Mouse (Mus musculus): ENCODE data around the gene Eif4g3. TPM values are rescaled to one million over a fixed set of nuclear protein-coding genes. Genes with fewer than 3 reads are reported as not detected.
A peak's percentile ranks its signal among the peaks of the same experiment; 100 is the strongest.

Gene Eif4g3
- polyA plus RNA-seq, 2 experiments from 2014 or later = 42.5 to 49.0 TPM

DNA sequence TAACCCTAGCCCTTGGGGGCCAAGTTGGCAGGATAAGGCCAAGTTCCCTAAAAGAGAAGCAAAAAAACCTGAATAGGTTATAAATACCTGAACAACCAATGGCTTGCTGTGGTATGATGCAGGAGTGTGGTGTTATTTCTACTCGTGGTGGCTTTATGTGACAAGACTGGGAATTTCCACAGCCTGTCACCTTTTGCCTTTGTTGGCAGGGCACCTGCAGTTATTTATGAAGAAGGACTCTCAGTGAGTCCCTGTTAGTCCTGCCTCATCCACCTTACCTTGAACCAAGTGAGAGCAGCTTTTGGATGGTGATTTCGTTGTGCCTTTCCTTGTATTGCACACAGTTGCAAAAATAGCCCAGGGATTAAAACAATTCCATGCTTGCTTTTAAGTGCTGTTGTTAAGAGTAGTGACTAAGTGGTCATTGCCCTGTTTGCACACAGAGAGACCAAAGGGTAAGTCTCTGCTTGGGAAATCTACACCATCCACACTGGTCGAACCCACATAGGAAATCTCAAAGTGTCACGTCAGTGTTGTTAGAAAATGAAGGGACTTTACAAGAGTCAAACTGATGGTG, 72.9 kb downstream of the Eif4g3 start:
- no peak for ATAC-seq

DNA sequence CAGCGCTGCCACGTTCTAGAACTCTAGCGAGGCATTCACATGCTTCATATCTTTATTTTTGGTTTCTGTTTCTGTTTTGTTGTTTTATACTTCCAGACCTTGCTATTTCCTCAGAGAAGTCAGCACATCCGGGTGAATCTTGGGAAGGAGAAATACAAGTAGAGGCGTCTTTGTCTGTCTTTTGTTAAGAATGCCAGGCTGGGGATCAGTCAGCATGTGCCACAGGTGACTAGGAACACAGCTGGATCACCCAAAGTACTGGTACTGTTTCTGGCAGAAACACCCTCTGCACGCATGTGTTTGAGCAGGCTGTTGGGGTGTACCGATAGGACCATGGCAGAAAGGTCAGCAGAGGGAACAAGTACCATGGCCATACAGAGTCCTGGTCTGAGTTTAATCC, 73.6 kb downstream of the Eif4g3 start:
- ATAC-seq = no peak

DNA sequence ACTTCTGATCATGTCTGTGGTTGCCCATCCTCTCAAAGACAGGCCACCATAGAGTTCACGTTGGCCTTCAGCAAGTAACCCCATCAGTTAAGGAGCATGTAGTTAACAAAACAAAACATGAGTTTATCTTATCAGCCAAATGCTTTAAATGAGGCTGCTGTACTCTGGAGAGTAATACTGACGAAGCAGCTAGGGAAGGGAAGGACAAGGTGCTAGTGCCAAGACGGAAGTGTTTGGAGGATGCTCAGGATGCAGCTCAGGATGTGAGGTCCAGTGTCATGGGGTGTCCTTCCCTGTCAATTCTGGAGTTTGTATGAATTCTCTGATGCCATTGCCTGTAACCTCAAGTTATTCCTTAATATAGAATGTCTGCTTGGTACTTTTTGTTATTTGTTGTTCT, 75.0 kb downstream of the Eif4g3 start:
- no peak for ATAC-seq

DNA sequence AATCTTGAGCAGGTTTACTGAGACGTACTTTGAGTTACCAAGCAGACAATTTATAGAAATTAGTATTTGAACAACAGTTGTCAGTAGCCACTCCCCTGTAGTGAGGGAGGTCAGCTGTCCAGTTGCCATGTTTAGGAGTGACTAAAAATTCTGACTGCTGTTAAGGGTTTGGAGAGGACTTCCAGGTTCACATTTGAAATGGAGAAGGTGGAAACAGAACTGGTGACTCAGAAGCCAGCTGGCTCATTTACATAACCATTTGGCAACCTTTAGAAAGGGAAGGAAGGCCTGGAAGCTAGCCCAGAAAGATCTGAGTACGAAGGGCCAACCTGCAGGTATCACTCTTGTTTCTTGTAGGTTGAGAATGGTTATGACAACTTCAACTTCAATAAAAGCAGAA, 75.8 kb downstream of the Eif4g3 start:
- ATAC-seq = no peak

DNA sequence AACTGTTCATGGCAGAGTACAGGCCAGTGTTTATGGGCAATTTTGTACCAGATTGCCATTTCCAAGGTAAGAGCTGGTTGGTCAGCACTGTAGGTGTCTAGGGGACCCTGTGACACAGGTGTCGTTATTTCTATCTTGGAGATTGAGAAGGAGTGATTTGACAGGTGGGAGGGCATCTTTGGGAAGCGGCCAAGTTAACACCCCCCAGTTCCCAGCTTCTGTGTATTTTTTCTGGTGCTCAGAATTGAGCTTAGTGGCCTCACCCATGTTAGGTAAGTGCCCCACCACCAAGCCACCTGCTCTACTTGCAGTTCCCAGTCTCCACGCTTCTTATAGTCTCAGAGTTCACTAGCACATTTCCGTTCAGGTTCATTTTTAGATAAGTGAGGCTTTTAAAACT, 76.5 kb downstream of the Eif4g3 start:
- no peak for ATAC-seq

DNA sequence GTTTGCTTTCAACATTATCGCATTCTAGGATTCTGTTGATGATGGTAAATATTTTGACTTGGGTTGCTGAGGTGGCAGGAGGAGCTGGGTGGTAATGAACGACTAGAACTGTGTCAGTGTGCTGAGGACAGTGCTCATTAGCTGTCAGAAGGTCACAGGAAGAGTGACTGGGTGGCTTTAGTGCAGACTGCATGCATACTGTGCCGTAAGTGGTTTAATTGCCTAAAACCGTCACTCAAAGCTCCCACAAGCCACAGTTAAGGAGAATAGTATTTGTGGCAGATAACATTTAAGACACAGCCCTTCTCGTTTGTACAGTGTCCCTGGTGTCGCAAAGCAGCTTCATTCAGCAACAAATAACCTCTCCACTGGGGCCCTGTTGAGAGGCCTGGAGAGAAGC, 78.7 kb downstream of the Eif4g3 start:
- ATAC-seq = no peak

DNA sequence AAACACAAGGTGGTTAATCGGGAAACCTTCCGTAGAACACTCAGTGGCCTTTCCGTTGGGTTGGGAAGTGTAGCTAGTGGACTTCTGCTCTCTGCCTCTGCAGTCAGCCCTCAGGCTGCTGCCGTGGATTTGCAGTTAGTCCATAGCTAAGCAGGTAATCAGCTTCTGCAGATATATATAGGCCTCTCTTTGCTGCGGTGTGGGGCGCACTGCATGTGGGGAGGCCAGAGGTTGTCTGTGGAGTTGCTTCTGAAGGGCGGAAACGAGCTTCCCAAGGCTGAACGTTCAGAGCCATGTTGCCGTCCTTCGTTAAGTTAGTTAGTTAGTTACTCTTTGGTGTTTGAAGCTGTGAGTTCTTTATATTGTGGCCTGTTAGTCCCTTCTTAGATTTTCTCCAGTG, 80.3 kb downstream of the Eif4g3 start:
- ATAC-seq = no peak

DNA sequence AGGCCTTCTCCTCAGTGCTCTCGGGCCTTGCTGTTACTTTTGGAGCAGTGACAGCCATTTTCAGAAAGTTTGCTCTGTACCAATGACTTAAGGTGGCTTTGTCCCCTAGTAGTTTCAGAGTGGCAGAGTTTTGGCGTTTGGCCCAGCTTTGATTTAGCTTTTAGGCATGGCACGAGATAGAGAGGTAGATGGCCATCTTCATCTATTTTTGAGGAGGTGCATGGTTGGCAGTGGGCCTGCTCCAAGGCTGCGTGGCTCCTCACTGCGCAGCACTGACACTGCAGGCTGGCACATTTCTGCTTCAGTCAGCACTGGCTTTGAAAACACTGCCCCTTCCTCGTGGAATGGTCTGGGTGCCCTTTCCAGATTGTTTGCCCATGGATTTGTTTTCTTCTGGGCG, 80.7 kb downstream of the Eif4g3 start:
- ATAC-seq = no peak

DNA sequence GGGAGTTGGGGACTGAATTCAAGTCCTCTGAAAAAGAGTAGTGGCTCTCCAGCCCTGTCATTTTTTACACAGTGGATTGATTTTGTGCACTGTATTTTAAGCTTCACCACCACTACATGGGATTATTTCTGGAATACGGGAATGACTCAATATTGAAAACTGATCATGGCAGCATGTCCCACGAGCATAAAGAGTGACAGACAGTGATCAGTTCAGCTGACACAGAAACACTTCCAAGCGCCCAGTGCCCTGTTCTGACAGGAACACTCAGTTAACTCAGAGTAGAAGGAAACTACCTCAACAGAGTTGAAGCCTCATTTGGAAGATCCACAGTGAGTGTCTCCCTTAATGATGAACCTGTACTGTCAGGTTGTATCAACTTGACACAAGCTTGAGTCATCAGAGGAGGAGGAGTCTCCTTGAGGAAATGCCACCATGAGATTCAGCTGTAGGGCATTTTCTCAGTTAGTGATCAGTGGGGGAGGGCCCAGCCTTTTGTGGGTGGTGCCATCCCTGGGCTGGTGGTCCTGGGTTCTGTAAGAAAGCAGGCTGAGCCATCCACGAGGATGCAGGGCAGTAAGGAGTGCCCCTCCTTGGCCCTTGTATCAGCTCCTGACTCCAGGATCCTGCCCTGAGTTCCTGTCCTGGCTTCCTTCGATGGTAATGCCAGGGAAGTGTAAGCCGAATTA, 82.2 kb downstream of the Eif4g3 start:
- no peak for ATAC-seq

DNA sequence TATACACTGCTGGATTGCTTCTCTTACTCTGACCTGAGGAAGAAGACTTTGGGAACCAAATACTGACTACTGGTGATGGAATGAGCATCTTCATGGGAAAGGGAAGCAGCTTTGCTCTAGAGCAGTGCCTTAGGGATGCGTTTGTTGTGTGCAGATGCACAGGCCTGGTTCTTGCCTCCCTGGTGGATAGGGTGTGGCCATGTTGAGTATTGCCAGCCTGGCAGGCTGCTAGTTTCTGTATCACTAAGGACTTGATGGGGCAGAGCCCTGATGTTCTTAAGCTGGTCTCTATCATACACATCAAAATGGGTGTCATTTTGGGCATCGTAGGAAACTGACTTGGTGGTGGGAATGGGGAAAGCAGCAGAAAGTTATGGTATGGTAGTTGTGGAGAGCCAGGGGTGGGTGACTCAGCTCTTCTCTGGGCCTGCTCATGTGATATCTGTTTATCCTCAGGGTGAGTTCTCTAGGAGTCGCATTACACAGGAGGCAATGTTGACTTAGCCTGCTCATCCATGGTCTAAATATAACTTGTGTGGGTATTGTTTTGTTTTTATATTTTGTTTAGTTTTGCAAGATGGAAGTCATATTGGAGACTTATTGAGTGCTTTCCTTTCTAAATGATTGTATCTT, 85.0 kb downstream of the Eif4g3 start:
- ATAC-seq = no peak

DNA sequence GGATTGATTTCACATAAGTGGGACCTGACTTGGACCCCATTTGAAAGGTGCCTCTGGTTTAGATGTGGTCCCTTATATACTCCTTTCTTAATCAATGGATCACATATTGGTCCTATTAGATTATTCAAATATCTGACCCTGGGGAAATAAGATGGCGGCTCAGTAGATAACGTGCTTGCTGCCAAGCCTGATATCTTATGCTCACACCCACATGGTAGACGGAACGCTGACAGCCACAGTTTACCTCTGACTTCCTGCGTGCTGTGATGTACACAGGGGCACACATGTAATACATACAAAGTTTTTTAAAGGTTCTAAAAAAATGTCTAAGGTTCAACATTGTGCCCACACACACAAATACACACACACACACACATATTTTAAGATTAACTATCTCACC, 86.4 kb downstream of the Eif4g3 start:
- no peak for ATAC-seq

DNA sequence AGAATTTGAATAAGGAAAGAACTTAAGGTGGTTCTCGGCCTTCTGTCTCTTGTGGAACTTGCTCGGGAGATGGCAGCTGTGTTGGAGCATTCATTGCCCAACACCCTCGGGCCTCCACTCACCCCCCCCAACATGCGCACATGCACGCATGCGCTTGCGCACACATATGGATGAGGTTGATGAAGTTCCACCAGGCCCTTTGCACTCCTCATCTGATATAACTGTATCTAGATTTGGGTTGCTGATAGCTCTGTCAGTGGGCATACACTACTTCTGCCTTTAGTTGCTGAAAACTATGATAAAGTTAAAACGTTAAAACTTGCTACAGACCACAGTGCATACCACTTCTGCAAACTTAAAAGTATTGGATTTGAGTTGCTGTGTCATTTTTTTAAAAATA, 89.6 kb downstream of the Eif4g3 start:
- ATAC-seq = no peak

DNA sequence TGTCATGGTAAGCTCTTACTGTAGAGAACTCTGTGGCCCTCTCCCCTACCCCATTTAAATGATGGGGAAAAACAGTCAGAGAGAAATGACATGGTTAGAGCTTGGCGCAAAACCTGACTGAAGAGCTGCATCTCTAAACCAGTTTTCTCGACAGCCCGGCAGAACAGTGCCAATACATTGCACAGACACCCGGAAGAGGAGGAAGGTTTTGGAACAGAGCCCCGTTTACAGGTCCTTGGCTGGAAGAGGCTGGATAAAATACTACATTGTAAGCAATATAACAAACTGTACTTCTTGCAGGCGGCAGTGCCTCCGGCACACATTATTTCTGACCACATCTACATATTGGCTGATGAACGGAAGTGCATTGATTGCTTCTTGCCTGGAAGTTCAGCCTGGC, 91.3 kb downstream of the Eif4g3 start:
- ATAC-seq = no peak

DNA sequence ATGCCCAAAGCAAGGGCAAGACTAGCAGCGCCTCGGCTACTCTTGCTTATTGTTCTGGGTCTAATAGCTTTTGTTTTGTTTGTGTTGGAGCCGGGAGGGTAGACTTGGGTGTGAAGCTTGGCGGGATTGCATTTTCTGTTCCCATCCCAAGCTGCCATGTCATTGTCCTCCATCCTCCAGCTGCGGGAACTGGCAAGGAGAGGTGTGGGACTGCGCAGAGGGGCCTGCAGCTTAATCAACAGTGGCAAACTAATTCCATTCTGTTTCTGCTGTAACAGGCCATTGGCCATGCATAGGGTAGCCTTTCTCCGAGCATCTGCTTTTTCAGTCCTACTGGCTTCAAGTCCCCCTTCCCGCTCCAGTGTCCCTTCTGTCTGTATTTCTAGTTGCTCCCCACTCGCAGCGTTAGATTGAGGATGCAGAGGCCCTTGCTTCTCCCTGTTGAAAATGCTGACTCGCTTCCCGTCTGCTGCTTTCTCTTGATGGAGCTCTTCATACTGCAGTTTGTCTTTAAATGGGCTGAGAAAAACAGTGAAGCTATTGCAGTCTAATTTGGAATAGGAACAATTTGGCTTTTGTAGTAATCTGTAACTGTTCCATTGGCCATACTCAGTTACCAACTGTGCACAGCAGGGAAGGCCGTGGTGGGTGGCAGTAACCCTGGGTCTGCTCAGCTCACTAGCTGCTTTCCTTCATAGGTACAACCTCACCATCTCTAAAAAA, 92.2 kb downstream of the Eif4g3 start:
- no peak for ATAC-seq

DNA sequence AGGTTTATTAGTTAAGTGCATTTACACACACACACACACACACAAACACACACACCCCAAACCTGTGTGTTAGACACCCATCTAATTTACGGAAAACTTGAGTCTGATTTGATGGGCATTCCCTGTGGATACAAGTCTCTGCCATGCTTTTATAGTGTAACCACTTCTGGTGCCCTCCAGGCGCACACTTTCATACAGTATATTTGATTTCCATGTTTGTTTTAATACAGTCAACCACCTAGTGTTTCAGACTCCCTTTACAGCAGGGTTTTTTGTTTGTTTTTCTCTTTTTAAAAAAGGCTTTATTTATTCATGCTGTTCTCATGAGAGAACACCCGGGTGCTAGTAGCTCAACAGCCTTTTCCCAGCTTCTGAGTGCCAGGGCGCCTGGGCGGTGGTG, 94.1 kb downstream of the Eif4g3 start:
- no peak for ATAC-seq

DNA sequence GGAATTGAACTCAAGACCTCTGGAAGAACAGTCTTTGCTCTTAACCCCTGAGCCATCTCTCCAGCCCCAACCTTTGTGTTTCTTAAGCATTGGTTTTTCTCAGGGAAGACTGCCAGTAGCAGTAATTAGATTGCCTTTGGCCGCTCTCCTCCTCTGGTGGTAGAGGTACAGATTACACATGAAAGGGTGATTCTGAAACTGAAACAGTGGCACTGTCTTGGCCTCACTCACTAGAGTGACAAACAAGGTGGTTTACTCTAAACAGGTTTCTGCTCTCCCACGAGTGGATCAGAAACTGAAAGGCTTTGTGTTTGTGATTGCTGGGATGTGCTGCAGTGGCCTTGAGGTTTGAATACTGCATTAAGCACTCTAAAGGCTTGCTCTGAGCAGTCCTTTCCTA, 96.7 kb downstream of the Eif4g3 start:
- ATAC-seq = peak; percentile 64

DNA sequence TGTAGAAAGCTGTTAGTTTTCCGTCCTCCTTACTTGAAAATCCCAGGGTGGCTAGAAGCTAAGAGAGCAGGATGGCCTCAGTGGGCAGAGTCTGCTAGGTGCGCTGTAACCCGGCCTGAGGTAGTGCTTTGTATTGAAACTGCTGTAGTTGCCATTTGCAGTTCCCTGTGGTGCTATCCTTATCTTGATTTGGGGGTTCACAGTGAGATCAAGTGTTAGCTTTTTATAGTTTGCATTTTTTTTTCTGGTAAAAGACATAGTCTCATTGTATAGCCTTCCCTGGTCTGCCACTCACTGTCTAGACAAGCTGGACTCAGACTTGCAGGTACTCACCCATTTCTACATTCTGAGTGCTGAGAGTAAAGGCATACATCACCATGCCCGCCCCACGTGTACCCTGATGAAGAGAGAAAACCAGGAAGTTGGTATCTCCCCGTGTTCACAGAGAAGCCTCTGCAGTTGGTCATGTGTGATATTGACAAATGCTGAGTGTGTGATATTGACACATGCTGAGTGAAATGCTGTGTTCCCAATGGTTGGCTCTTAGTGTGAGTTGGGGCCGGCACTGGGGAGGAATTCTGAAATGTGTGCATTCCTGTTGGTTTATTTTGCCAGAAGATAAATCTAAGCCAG, 98.9 kb downstream of the Eif4g3 start:
- no peak for ATAC-seq

DNA sequence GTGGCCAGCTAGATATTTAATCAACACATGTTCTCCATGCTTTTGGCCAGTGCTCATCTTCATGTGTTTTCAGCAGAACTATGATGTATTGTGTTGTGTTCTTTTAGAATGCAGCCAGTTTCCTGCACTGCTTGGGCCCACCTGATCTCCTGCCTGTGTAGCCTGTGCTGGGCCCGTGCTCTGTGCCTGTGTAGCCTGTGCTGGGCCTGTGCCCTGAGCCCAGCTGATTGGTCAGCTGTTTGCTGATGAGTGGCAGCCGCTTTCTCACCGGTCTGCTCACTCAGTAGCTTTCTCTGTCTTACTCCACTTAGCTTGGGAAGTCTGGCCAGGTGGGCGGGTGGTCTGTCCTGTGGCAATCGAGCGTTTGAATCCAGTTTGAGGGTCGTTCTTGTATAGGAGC, 107.6 kb downstream of the Eif4g3 start:
- ATAC-seq = no peak

DNA sequence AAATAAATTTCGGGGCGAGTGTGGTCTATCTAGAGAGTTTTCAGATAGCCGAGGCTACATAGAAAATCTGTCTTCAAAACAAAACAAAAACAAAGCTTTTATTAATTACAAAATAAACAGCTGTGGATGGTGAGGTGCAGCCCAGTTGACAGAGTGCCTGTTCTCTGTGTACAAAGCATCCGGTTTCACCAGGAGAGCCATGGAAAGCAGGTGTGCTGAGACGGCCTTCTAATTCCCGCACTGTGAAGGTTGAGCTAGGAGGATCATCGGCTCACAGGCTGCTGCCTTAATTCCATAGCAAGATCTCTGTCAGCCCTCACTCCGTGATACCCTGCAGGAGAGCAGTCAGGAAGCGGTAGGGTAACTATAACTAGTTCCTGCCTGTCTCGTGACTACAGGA, 109.0 kb downstream of the Eif4g3 start:
- no peak for ATAC-seq

DNA sequence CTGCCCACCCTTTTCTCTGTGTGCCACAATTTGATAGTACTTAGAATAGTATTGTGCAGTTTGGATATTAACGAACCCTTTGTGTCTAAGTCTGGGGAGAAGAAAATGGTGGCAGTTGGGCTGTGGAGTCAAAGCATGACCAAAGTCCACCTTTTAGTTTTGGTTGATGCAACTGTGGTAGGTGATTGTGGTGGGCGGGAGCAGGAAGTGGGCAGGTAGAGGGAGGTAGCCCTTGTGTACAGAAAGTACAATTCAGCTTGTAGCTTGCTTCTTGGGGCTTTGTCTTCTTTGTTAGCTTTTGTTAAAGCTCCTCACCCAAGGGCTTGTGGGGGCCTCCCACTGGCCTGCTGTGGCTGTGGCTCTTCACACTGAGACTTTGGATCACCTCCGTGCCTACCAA, 109.6 kb downstream of the Eif4g3 start:
- ATAC-seq = no peak

DNA sequence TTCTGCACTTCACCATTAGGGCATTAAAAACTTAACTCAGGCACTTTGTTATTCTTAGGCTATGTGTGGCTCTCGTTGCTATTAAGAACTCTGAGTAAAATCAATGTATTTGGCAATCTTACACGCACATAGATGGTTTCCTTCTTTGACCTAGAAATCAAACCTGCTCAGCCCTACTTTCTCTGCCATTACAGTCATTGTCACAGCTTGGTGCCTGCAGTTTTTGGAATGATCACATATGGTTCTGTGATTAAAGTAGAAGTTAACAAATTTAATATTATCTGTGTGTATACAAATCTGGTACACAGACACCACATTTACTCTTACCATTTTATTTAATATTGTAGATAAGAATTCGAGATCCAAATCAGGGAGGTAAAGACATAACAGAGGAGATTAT, 112.1 kb downstream of the Eif4g3 start:
- no peak for ATAC-seq

DNA sequence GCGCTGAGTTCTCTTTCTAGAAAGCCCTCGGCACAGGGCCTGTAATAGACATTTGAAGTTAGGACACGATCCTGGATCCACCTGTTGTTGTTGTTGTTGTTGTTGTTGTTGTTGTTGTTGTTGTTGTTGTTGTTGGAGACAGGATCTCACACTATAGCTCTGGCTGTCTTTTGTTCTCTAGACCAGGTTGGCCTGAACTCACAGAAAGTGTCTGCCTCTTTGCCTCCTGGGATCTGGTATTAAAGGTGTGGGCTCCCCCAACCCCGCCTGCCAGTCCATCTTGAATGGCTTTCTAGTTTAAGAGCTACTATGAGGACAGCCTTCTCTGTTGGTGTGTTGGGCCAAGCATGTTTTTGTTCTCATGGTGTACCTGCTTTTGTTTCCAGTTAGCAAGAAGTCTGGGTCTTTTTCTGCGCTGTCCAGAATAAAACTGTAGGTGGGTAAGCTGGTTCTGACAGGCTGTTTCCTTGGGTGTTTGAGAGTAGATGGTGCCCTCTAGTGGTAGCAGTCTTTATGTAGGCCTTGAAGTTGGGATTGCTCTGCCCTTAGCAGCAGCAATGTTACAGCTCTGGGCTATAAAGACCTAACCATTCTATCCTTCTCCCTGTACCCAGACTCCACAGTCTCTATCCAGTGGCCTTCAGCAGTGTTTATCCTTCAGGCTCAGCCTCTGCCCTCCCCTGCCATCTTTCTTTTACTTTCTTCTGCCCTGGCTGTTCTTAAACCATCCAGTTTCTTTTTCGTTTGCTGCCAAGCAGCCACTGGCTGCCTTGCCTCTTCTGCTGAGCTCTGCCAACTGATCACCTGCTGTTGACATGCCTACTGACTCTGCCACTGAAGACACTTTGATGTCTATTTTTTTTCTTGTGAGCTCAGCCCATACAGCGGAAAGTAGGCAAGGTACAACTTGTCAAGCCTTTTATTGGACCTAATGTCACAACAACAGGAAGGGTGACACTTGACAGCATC, 114.9 kb downstream of the Eif4g3 start:
- peak; percentile 75 for ATAC-seq

All from CD4-positive, CD25-positive, alpha-beta regulatory T cell, adult 4 months (primary cell).